Mouse (Mus musculus) MEL (cell line): ENCODE results near the gene Pigr. TPM values are rescaled to one million over a fixed set of nuclear protein-coding genes. Genes with fewer than 3 reads are reported as not detected.

ENCODE experiments used
- DNase-seq: peaks from one replicate; pipeline ENCODE4 v3.0.0; 2011; ENCODE audit warnings: low read depth, low spot score
- H3K27ac ChIP-seq: 2 replicates; pipeline ENCODE4 v1.5.1; 2012; ENCODE audit warnings: low read depth, mild to moderate bottlenecking, control low read depth, low read length, moderate library complexity; ENCODE audit not compliant: control insufficient read depth
- H3K27me3 ChIP-seq, 2 experiments: fragments of 150-350 bp in 1 of 2; sonication (generic) in 1 of 2; 2 replicates each; pipeline ENCODE4 v1.6.1; 2012; ENCODE audit warnings: low read length in 2 of 2, mild to moderate bottlenecking in 2 of 2, improper control_type of control experiment in 1 of 2, moderate library complexity in 1 of 2; ENCODE audit not compliant: insufficient read depth in 2 of 2, control insufficient read depth in 1 of 2
- H3K36me3 ChIP-seq, 2 experiments: 2 replicates each; pipeline ENCODE4 v1.6.1; 2012 to 2014; ENCODE audit warnings: low read length in 2 of 2, improper control_type of control experiment in 1 of 2, inconsistent platforms in 1 of 2, mild to moderate bottlenecking in 1 of 2; ENCODE audit not compliant: insufficient read depth in 2 of 2, control insufficient read depth in 1 of 2
- H3K4me1 ChIP-seq, 2 experiments: fragments of 150-350 bp in 1 of 2; sonication (generic) in 1 of 2; 2 replicates each; pipeline ENCODE4 v1.6.1; 2012; ENCODE audit warnings: low read length in 2 of 2, improper control_type of control experiment in 1 of 2, mild to moderate bottlenecking in 1 of 2; ENCODE audit not compliant: insufficient read depth in 2 of 2, control insufficient read depth in 1 of 2
- H3K4me3 ChIP-seq, 2 experiments: fragments of 150-350 bp in 1 of 2; sonication (generic) in 1 of 2; 2 replicates each; pipeline ENCODE4 v1.5.1; 2012; ENCODE audit warnings: low read depth in 2 of 2, low read length in 2 of 2, mild to moderate bottlenecking in 2 of 2, moderate library complexity in 2 of 2, control low read depth in 1 of 2, improper control_type of control experiment in 1 of 2; ENCODE audit not compliant: control insufficient read depth in 1 of 2, insufficient read depth in 1 of 2
- H3K79me2 ChIP-seq: 2 replicates; pipeline ENCODE4 v1.6.1; 2012; ENCODE audit warnings: mild to moderate bottlenecking, low read length, moderate library complexity; ENCODE audit not compliant: control insufficient read depth, poor library complexity, insufficient read depth
- H3K9ac ChIP-seq: 2 replicates; pipeline ENCODE4 v1.6.1; 2012; ENCODE audit warnings: low read depth, mild to moderate bottlenecking, control low read depth, low read length, moderate library complexity; ENCODE audit not compliant: control insufficient read depth, poor library complexity, severe bottlenecking
- H3K9me3 ChIP-seq: fragments of 150-350 bp; sonication (generic); replicated peaks from 2 replicates; pipeline ENCODE4 v1.6.1; 2012; ENCODE audit warnings: mild to moderate bottlenecking, low read length, improper control_type of control experiment, moderate library complexity; ENCODE audit not compliant: insufficient read depth
- ELF1 ChIP-seq: IDR thresholded peaks from 2 replicates; pipeline ENCODE4 v1.6.1; 2014; ENCODE audit warnings: low read depth, mild to moderate bottlenecking, inconsistent platforms, low read length, improper control_type of control experiment, moderate library complexity
- EP300 ChIP-seq, 2 experiments: IDR thresholded peaks; 2 replicates each; pipeline ENCODE4 v1.6.1; 2011; ENCODE audit warnings: improper control_type of control experiment in 2 of 2, low read length in 2 of 2, low read depth in 1 of 2, mild to moderate bottlenecking in 1 of 2
- GABPA ChIP-seq: IDR thresholded peaks from 2 replicates; pipeline ENCODE4 v1.6.1; 2012; ENCODE audit warnings: low read depth, mild to moderate bottlenecking, inconsistent platforms, low read length, improper control_type of control experiment, moderate library complexity
- JUND ChIP-seq: IDR thresholded peaks from 2 replicates; pipeline ENCODE4 v1.6.1; 2011; ENCODE audit warnings: low read depth, mild to moderate bottlenecking, improper control_type of control experiment, low read length
- KAT2A ChIP-seq: conservative IDR thresholded peaks from 2 replicates; pipeline ENCODE4 v1.6.1; 2012; ENCODE audit warnings: low read depth, low read length, improper control_type of control experiment, inconsistent platforms
- MAX ChIP-seq: IDR thresholded peaks from 2 replicates; pipeline ENCODE4 v1.6.1; 2011; ENCODE audit warnings: low read length, improper control_type of control experiment
- NELFE ChIP-seq: IDR thresholded peaks from 2 replicates; pipeline ENCODE4 v1.6.1; 2011; ENCODE audit warnings: low read depth, low read length, improper control_type of control experiment
- POLR2AphosphoS2 ChIP-seq: IDR thresholded peaks from 2 replicates; pipeline ENCODE4 v1.6.1; 2011; ENCODE audit warnings: low read length, improper control_type of control experiment
- POLR2AphosphoS5 ChIP-seq: IDR thresholded peaks from 2 replicates; pipeline ENCODE4 v1.6.1; 2012; ENCODE audit warnings: low read depth, borderline replicate concordance, mild to moderate bottlenecking, inconsistent platforms, low read length, moderate library complexity, mixed read lengths
- RAD21 ChIP-seq: IDR thresholded peaks from 2 replicates; pipeline ENCODE4 v1.6.1; 2011; ENCODE audit warnings: mild to moderate bottlenecking, low read depth, low read length, improper control_type of control experiment
- SMC3 ChIP-seq: IDR thresholded peaks from 2 replicates; pipeline ENCODE4 v1.6.1; 2011; ENCODE audit warnings: low read depth, low read length, improper control_type of control experiment
- TCF12 ChIP-seq: IDR thresholded peaks from 2 replicates; pipeline ENCODE4 v1.6.1; 2014; ENCODE audit warnings: low read depth, mild to moderate bottlenecking, inconsistent platforms, low read length, improper control_type of control experiment, moderate library complexity
- USF1 ChIP-seq: IDR thresholded peaks from 2 replicates; pipeline ENCODE4 v1.6.1; 2014; ENCODE audit warnings: low read depth, mild to moderate bottlenecking, inconsistent platforms, low read length, improper control_type of control experiment, moderate library complexity
- USF2 ChIP-seq, 2 experiments: IDR thresholded peaks; 2 replicates each; pipeline ENCODE4 v1.6.1; 2011 to 2012; ENCODE audit warnings: improper control_type of control experiment in 2 of 2, low read length in 2 of 2, borderline replicate concordance in 1 of 2, inconsistent platforms in 1 of 2, low read depth in 1 of 2, mild to moderate bottlenecking in 1 of 2; ENCODE audit not compliant: insufficient read depth in 1 of 2
- ZC3H11A ChIP-seq: IDR thresholded peaks from 2 replicates; pipeline ENCODE4 v1.6.1; 2012; ENCODE audit warnings: low read depth, mild to moderate bottlenecking, inconsistent platforms, low read length, improper control_type of control experiment
- ZKSCAN1 ChIP-seq: IDR thresholded peaks from 2 replicates; pipeline ENCODE4 v1.6.1; 2012; ENCODE audit warnings: low read depth, mild to moderate bottlenecking, inconsistent platforms, low read length, improper control_type of control experiment, moderate library complexity
- ZMIZ1 ChIP-seq: IDR thresholded peaks from 2 replicates; pipeline ENCODE4 v1.6.1; 2012; ENCODE audit warnings: low read depth, mild to moderate bottlenecking, inconsistent platforms, low read length, improper control_type of control experiment, moderate library complexity
- polyA plus RNA-seq, 2 experiments: library from polyadenylated mRNA; stranded (reverse) in 1 of 2; unstranded in 1 of 2; fragments of >175 nt in 1 of 2; fragments of >200 nt in 1 of 2; gene quantifications; 2 replicates each; pipeline versions ENCODE4 v1.2.1 to v1.2.4; 2012; ENCODE audit warnings: low replicate concordance in 2 of 2, low read depth in 1 of 2; ENCODE audit not compliant: insufficient read length in 2 of 2, insufficient read depth in 1 of 2, missing spikeins in 1 of 2
- total RNA-seq: library from RNA; depleted of rRNA; stranded (reverse); fragments of 300-350 nt; gene quantifications from 2 replicates; pipeline ENCODE4 v1.2.3, GENCODE M21; 2012

Pigr gene
- total and polyA plus RNA-seq, 3 experiments, result not detected

DNA sequence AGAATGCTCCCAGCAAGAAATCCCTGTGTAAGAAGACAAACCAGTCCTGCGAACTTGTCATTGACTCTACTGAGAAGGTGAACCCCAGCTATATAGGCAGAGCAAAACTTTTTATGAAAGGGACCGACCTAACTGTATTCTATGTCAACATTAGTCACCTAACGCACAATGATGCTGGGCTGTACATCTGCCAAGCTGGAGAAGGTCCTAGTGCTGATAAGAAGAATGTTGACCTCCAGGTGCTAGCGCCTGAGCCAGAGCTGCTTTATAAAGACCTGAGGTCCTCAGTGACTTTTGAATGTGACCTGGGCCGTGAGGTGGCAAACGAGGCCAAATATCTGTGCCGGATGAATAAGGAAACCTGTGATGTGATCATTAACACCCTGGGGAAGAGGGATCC, 18.0 kb downstream of the Pigr start:
- H3K27ac ChIP-seq, result no peak overlapping the region
- H3K4me3 ChIP-seq, result no peak overlapping the region
- no peaks in the 10 kb centered on the region for H3K4me1 ChIP-seq
- no peaks in the 10 kb centered on the region for H3K36me3 ChIP-seq
- no peak for DNase-seq
- no peaks in the 10 kb centered on the region for H3K79me2 ChIP-seq
- TF ChIP-seq JUND, result no peak
- TF ChIP-seq POLR2AphosphoS5, result no peak
- no peak for TF ChIP-seq ZKSCAN1
- no peak for TF ChIP-seq SMC3
- TF ChIP-seq, all 39 proteins: peak for 0
- Histone ChIP-seq H3K9ac (no peak overlapping the region), H3K9me3 (no peaks in the 10 kb centered on the region), H3K27me3 (peaks cover 2 to 11% of the 10 kb centered on the region in 2 experiments; a peak in 2 of 4 replicates)

DNA sequence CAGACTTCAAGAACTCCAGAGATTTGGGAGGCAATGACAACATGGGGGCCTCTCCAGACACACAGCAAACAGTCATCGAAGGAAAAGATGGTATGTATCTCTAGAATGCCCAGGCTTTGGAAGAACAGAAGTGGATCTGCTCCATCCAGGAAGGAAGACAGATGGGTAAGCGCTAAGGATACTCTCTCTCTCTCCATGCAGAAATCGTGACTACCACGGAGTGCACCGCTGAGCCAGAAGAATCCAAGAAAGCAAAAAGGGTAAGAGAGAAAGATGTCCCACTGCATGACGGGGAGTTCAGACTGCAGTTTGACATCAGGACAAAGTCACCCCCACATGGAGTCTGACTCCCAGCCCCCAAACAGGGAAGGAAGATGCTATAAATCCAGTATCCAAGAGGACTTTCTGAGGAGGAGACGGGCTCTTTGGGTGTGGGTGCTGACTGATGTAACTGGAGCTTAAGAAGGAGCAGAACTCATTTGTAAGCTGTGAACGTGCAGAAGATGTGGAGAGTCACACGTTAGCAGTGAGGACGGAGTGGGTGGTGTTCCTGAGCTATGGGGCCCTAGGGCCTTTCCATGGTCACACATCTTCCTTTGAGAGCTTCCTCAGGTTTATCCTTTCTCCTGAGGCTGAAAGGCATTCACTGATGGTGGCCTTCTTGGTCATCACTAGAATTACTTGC, 23.2 kb downstream of the Pigr start:
- DNase-seq, result no peak
- Histone ChIP-seq H3K79me2 (no peaks in the 10 kb centered on the region), H3K4me3 (no peak overlapping the region), H3K9ac (no peak overlapping the region), H3K4me1 (no peaks in the 10 kb centered on the region), H3K9me3 (no peaks in the 10 kb centered on the region), H3K36me3 (no peaks in the 10 kb centered on the region), H3K27ac (no peak overlapping the region), H3K27me3 (peaks cover 5 to 8% of the 10 kb centered on the region in 2 experiments; a peak in 3 of 4 replicates)
- TF ChIP-seq ELF1, result no peak
- TF ChIP-seq JUND, result no peak
- no peak for TF ChIP-seq TCF12
- TF ChIP-seq ZMIZ1, result no peak
- TF ChIP-seq RAD21, result no peak
- no peak for TF ChIP-seq EP300 (IDR thresholded peaks at IDR 0.05; ENCODE audit: low read depth in 1 of 2, low read length in 2 of 2)
- TF ChIP-seq NELFE, result no peak
- TF ChIP-seq KAT2A, result no peak
- TF ChIP-seq GABPA, result no peak
- no peak for TF ChIP-seq SMC3
- TF ChIP-seq ZC3H11A, result no peak
- TF ChIP-seq MAX, result no peak
- no peak for TF ChIP-seq USF1
- TF ChIP-seq USF2 (IDR thresholded peaks at IDR 0.05; ENCODE audit: borderline replicate concordance in 1 of 2, insufficient read depth in 1 of 2, low read depth in 1 of 2, low read length in 2 of 2), result no peak
- TF ChIP-seq POLR2AphosphoS2, result no peak
- TF ChIP-seq ZKSCAN1, result no peak
